Mouse (Mus musculus): ENCODE measurements at regions not wholly inside any gene's neighbourhood (a gene's known extent, or its start where the extent isn't known, plus 50 kb on each side); places are given as distances from the start of the nearest gene placed in this dataset.

GRCm38 (mm10) chr3:148650241-148650640, 340.1 kb downstream of the Adgrl2 start:
- H3K27me3 ChIP-seq, result no peaks in the 10 kb centered on the region
- H3K4me3 ChIP-seq (replicated peaks), result no peak overlapping the region
- no peaks in the 10 kb centered on the region for H3K36me3 ChIP-seq
- H3K4me1 ChIP-seq, result no peaks in the 10 kb centered on the region
- H3K27ac ChIP-seq, result no peak overlapping the region
- 66% methylated on average over 8 of the region's 8 CpGs for WGBS
- ATAC-seq (replicated peaks; ENCODE audit: low FRiP score), result no peak
- no peak overlapping the region for H3K9ac ChIP-seq
- no peaks in the 10 kb centered on the region for H3K9me3 ChIP-seq (replicated peaks)
- no peak overlapping the region for H3K4me2 ChIP-seq

- H3K27me3 ChIP-seq, result no peaks in the 10 kb centered on the region
- ATAC-seq (replicated peaks; ENCODE audit: low FRiP score), result no peak
Observed at GRCm38 (mm10) chr3:148644924-148645323, 345.4 kb downstream of the Adgrl2 start.

GRCm38 (mm10) chr3:148641581-148641980, 348.8 kb downstream of the Adgrl2 start:
- Histone ChIP-seq H3K4me1 (peaks cover 7% of the 10 kb centered on the region; the same call in 1 of the 2 replicates), H3K27ac (no peak overlapping the region), H3K9ac (no peak overlapping the region), H3K36me3 (no peaks in the 10 kb centered on the region), H3K9me3 (replicated peaks) (no peaks in the 10 kb centered on the region), H3K4me3 (replicated peaks) (no peak overlapping the region), H3K27me3 (no peaks in the 10 kb centered on the region), H3K4me2 (no peak overlapping the region)
- 74% methylated on average over 3 of the region's 3 CpGs for WGBS
- ATAC-seq (replicated peaks; ENCODE audit: low FRiP score), result no peak

More at GRCm38 (mm10) chr3:148644924-148645323, 345.4 kb downstream of the Adgrl2 start:
- H3K4me2 ChIP-seq, result no peak overlapping the region
- no peak overlapping the region for H3K27ac ChIP-seq
- no peak overlapping the region for H3K9ac ChIP-seq
- H3K4me3 ChIP-seq (replicated peaks), result no peak overlapping the region
- 91% methylated on average over 5 of the region's 5 CpGs for WGBS
- peaks cover 7% of the 10 kb centered on the region; the same call in 1 of the 2 replicates for H3K4me1 ChIP-seq
- no peaks in the 10 kb centered on the region for H3K36me3 ChIP-seq
- H3K9me3 ChIP-seq (replicated peaks), result no peaks in the 10 kb centered on the region

GRCm38 (mm10) chr3:148640680-148641101, 349.7 kb downstream of the Adgrl2 start:
- ATAC-seq (replicated peaks; ENCODE audit: low FRiP score), result peak; percentile 33; the same call in 1 of the 2 replicates
- no peak overlapping the region for H3K9ac ChIP-seq
- no peaks in the 10 kb centered on the region for H3K27me3 ChIP-seq
- no peaks in the 10 kb centered on the region for H3K9me3 ChIP-seq (replicated peaks)
- no peak overlapping the region for H3K4me2 ChIP-seq
- H3K4me1 ChIP-seq, result peaks cover 7% of the 10 kb centered on the region; the same call in 1 of the 2 replicates
- no peaks in the 10 kb centered on the region for H3K36me3 ChIP-seq
- peak overlapping the region; percentile 4; the same call in 1 of the 2 replicates for H3K27ac ChIP-seq
- WGBS, result 14% methylated on average over 3 of the region's 3 CpGs
- H3K4me3 ChIP-seq (replicated peaks), result no peak overlapping the region

- no peak overlapping the region for H3K4me3 ChIP-seq (replicated peaks)
- WGBS, result 72% methylated on average over 4 of the region's 4 CpGs
- H3K4me2 ChIP-seq, result no peak overlapping the region
- no peaks in the 10 kb centered on the region for H3K27me3 ChIP-seq
- no peak overlapping the region for H3K27ac ChIP-seq
- ATAC-seq (replicated peaks; ENCODE audit: low FRiP score), result no peak
- no peaks in the 10 kb centered on the region for H3K9me3 ChIP-seq (replicated peaks)
- H3K9ac ChIP-seq, result no peak overlapping the region
- H3K36me3 ChIP-seq, result no peaks in the 10 kb centered on the region
- 0 out of 2 replicates have a peak, but pooled peaks cover 8% of the 10 kb centered on the region for H3K4me1 ChIP-seq
Observed at GRCm38 (mm10) chr3:148635101-148635500, 355.3 kb downstream of the Adgrl2 start.

- 47% methylated on average over 3 of the region's 3 CpGs for WGBS
- Histone ChIP-seq H3K4me1 (0 out of 2 replicates have a peak, but pooled peaks cover 8% of the 10 kb centered on the region), H3K9me3 (replicated peaks) (no peaks in the 10 kb centered on the region), H3K4me3 (replicated peaks) (no peak overlapping the region), H3K27ac (no peak overlapping the region), H3K4me2 (no peak overlapping the region), H3K27me3 (no peaks in the 10 kb centered on the region), H3K36me3 (no peaks in the 10 kb centered on the region), H3K9ac (no peak overlapping the region)
- no peak for ATAC-seq (replicated peaks; ENCODE audit: low FRiP score)
Observed at GRCm38 (mm10) chr3:148634352-148634751, 356.0 kb downstream of the Adgrl2 start.

- 94% methylated on average over 6 of the region's 6 CpGs for WGBS
- Histone ChIP-seq H3K4me2 (no peak overlapping the region), H3K9me3 (replicated peaks) (no peaks in the 10 kb centered on the region), H3K4me1 (0 out of 2 replicates have a peak, but pooled peaks cover 8% of the 10 kb centered on the region), H3K36me3 (no peaks in the 10 kb centered on the region), H3K27me3 (no peaks in the 10 kb centered on the region), H3K4me3 (replicated peaks) (no peak overlapping the region), H3K27ac (no peak overlapping the region), H3K9ac (no peak overlapping the region)
- ATAC-seq (replicated peaks; ENCODE audit: low FRiP score), result no peak
Observed at GRCm38 (mm10) chr3:148633291-148633690, 357.1 kb downstream of the Adgrl2 start.

GRCm38 (mm10) chr3:148632449-148632848, 357.9 kb downstream of the Adgrl2 start:
- 82% methylated on average over 2 of the region's 2 CpGs for WGBS
- H3K9me3 ChIP-seq (replicated peaks), result no peaks in the 10 kb centered on the region
- ATAC-seq (replicated peaks; ENCODE audit: low FRiP score), result no peak
- H3K4me2 ChIP-seq, result no peak overlapping the region
- no peak overlapping the region for H3K27ac ChIP-seq
- H3K9ac ChIP-seq, result no peak overlapping the region
- 0 out of 2 replicates have a peak, but pooled peaks cover 8% of the 10 kb centered on the region for H3K4me1 ChIP-seq
- no peaks in the 10 kb centered on the region for H3K36me3 ChIP-seq
- H3K4me3 ChIP-seq (replicated peaks), result no peak overlapping the region
- no peaks in the 10 kb centered on the region for H3K27me3 ChIP-seq

- Histone ChIP-seq H3K4me1 (0 out of 2 replicates have a peak, but pooled peaks cover 8% of the 10 kb centered on the region), H3K9ac (no peak overlapping the region), H3K9me3 (replicated peaks) (no peaks in the 10 kb centered on the region), H3K4me2 (peak overlapping the region; percentile 39; the same call in 1 of the 2 replicates), H3K27me3 (no peaks in the 10 kb centered on the region), H3K27ac (no peak overlapping the region), H3K4me3 (replicated peaks) (no peak overlapping the region), H3K36me3 (no peaks in the 10 kb centered on the region)
- ATAC-seq (replicated peaks; ENCODE audit: low FRiP score), result no peak
- 37% methylated on average over 18 of the region's 18 CpGs for WGBS
Observed at GRCm38 (mm10) chr3:148631415-148632192, 358.8 kb downstream of the Adgrl2 start.

- Histone ChIP-seq H3K4me2 (no peak overlapping the region), H3K27ac (no peak overlapping the region), H3K4me1 (0 out of 2 replicates have a peak, but pooled peaks cover 8% of the 10 kb centered on the region), H3K27me3 (no peaks in the 10 kb centered on the region), H3K4me3 (replicated peaks) (no peak overlapping the region), H3K9me3 (replicated peaks) (no peaks in the 10 kb centered on the region), H3K9ac (no peak overlapping the region), H3K36me3 (no peaks in the 10 kb centered on the region)
- 70% methylated on average over 7 of the region's 7 CpGs for WGBS
- no peak for ATAC-seq (replicated peaks; ENCODE audit: low FRiP score)
Observed at GRCm38 (mm10) chr3:148630865-148631264, 359.5 kb downstream of the Adgrl2 start.

GRCm38 (mm10) chr3:148614971-148615671, 375.2 kb downstream of the Adgrl2 start:
- H3K4me1 ChIP-seq, result no peaks in the 10 kb centered on the region
- WGBS, result 84% methylated on average over 9 of the region's 9 CpGs
- no peaks in the 10 kb centered on the region for H3K27me3 ChIP-seq
- no peak overlapping the region for H3K9ac ChIP-seq
- no peak overlapping the region for H3K4me3 ChIP-seq (replicated peaks)
- H3K4me2 ChIP-seq, result no peak overlapping the region
- ATAC-seq (replicated peaks; ENCODE audit: low FRiP score), result no peak
- no peaks in the 10 kb centered on the region for H3K36me3 ChIP-seq
- H3K9me3 ChIP-seq (replicated peaks), result no peaks in the 10 kb centered on the region
- no peak overlapping the region for H3K27ac ChIP-seq

- Histone ChIP-seq H3K36me3 (no peaks in the 10 kb centered on the region), H3K9ac (no peak overlapping the region), H3K27ac (no peak overlapping the region), H3K27me3 (no peaks in the 10 kb centered on the region), H3K4me2 (no peak overlapping the region), H3K9me3 (replicated peaks) (no peaks in the 10 kb centered on the region), H3K4me3 (replicated peaks) (no peak overlapping the region), H3K4me1 (no peaks in the 10 kb centered on the region)
- WGBS, result 78% methylated on average over 3 of the region's 3 CpGs
- ATAC-seq (replicated peaks; ENCODE audit: low FRiP score), result no peak
Observed at GRCm38 (mm10) chr3:148613443-148613842, 376.9 kb downstream of the Adgrl2 start.

Measured in kidney, embryonic 15.5 days (tissue).